Mouse (Mus musculus): ENCODE measurements at regions not wholly inside any gene's neighbourhood (a gene's known extent, or its start where the extent isn't known, plus 50 kb on each side); places are given as distances from the start of the nearest gene placed in this dataset.
A peak's percentile ranks its signal among the peaks of the same experiment; 100 is the strongest.

- H3K4me1 ChIP-seq (ENCODE audit: control insufficient read depth in 2 of 2, insufficient read depth in 2 of 2, low read length in 2 of 2, poor library complexity in 1 of 2), result peaks cover 0 to 14% of the 10 kb centered on the region in 2 experiments; a peak in 2 of 4 replicates
- no peak overlapping the region for H3K9ac ChIP-seq (ENCODE audit: insufficient read depth, low read depth, low read length, poor library complexity, severe bottlenecking)
- H3K9me3 ChIP-seq (ENCODE audit: control insufficient read depth, insufficient read depth, low read depth, low read length), result no peaks in the 10 kb centered on the region
- no peak for TF ChIP-seq MAFK (IDR thresholded peaks at IDR 0.05; ENCODE audit: insufficient read depth, low read depth, low read length)
- TF ChIP-seq ZNF384 (IDR thresholded peaks at IDR 0.05; ENCODE audit: low read depth, low read length), result peak; percentile 96
- in situ Hi-C loops (cut with MboI; ENCODE audit: low sequenced_read_pairs in 2 of 2, unreplicated experiment in 2 of 2), result no loop called here
- no peaks in the 10 kb centered on the region for H3K36me3 ChIP-seq (ENCODE audit: control insufficient read depth, insufficient read depth, low read length, poor library complexity, severe bottlenecking)
- no peak overlapping the region for H3K27ac ChIP-seq (ENCODE audit: insufficient read depth, low read depth, low read length, poor library complexity, severe bottlenecking)
- no peak overlapping the region for H3K4me3 ChIP-seq (ENCODE audit: insufficient read depth in 1 of 2, low read depth in 1 of 2, low read length in 2 of 2, poor library complexity in 1 of 2, severe bottlenecking in 1 of 2)
- DNase-seq (ENCODE audit: low read depth, low spot score), result no peak
Measured at GRCm38 (mm10) chr11:86875738-86876137, 68.2 kb upstream of the Dhx40 start.

GRCm38 (mm10) chr11:86874666-86875295 lies 67.2 kb upstream of the Dhx40 start:
- Histone ChIP-seq H3K36me3 (ENCODE audit: control insufficient read depth, insufficient read depth, low read length, poor library complexity, severe bottlenecking) (no peaks in the 10 kb centered on the region), H3K4me1 (ENCODE audit: control insufficient read depth in 2 of 2, insufficient read depth in 2 of 2, low read length in 2 of 2, poor library complexity in 1 of 2) (peaks cover 0 to 13% of the 10 kb centered on the region in 2 experiments; a peak in 2 of 4 replicates), H3K27ac (ENCODE audit: insufficient read depth, low read depth, low read length, poor library complexity, severe bottlenecking) (no peak overlapping the region), H3K9ac (ENCODE audit: insufficient read depth, low read depth, low read length, poor library complexity, severe bottlenecking) (no peak overlapping the region), H3K9me3 (ENCODE audit: control insufficient read depth, insufficient read depth, low read depth, low read length) (no peaks in the 10 kb centered on the region), H3K4me3 (ENCODE audit: insufficient read depth in 1 of 2, low read depth in 1 of 2, low read length in 2 of 2, poor library complexity in 1 of 2, severe bottlenecking in 1 of 2) (no peak overlapping the region)
- TF ChIP-seq MAFK (IDR thresholded peaks at IDR 0.05; ENCODE audit: insufficient read depth, low read depth, low read length) (no peak), CHD2 (IDR thresholded peaks at IDR 0.05; ENCODE audit: low read depth, low read length) (no peak), ZC3H11A (IDR thresholded peaks at IDR 0.05; ENCODE audit: borderline replicate concordance, low read depth, low read length) (no peak), ZNF384 (IDR thresholded peaks at IDR 0.05; ENCODE audit: low read depth, low read length) (no peak), HCFC1 (IDR thresholded peaks at IDR 0.05; ENCODE audit: borderline replicate concordance, insufficient read depth, low read length) (no peak)
- in situ Hi-C loops (cut with MboI; ENCODE audit: low sequenced_read_pairs in 2 of 2, unreplicated experiment in 2 of 2), result no loop called here
- no peak for DNase-seq (ENCODE audit: low read depth, low spot score)

DNA sequence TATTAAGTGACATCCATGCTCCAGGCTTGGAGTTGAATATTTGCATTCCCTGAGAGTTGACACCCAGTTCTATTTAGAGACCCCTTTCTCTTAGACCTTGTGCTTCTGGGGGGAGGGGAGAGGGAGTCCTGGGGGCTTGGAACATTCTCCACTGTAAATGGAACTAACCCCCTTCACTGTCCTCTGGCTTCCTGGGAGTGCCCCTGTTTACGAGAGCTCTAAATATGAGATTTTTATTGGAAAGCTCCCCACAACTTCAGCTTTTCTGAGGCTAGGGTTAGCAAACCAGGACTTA lies 65.8 kb upstream of the Dhx40 start:
- TF ChIP-seq MAFK (IDR thresholded peaks at IDR 0.05; ENCODE audit: insufficient read depth, low read depth, low read length) (no peak), ZNF384 (IDR thresholded peaks at IDR 0.05; ENCODE audit: low read depth, low read length) (no peak), ZC3H11A (IDR thresholded peaks at IDR 0.05; ENCODE audit: borderline replicate concordance, low read depth, low read length) (no peak), HCFC1 (IDR thresholded peaks at IDR 0.05; ENCODE audit: borderline replicate concordance, insufficient read depth, low read length) (no peak), CHD2 (IDR thresholded peaks at IDR 0.05; ENCODE audit: low read depth, low read length) (no peak)
- H3K27ac ChIP-seq (ENCODE audit: insufficient read depth, low read depth, low read length, poor library complexity, severe bottlenecking), result no peak overlapping the region
- no peak for DNase-seq (ENCODE audit: low read depth, low spot score)
- H3K36me3 ChIP-seq (ENCODE audit: control insufficient read depth, insufficient read depth, low read length, poor library complexity, severe bottlenecking), result no peaks in the 10 kb centered on the region
- no peak overlapping the region for H3K9ac ChIP-seq (ENCODE audit: insufficient read depth, low read depth, low read length, poor library complexity, severe bottlenecking)
- in situ Hi-C loops (cut with MboI; ENCODE audit: low sequenced_read_pairs in 2 of 2, unreplicated experiment in 2 of 2), result no loop called here
- peaks cover 0 to 11% of the 10 kb centered on the region in 2 experiments; a peak in 2 of 4 replicates for H3K4me1 ChIP-seq (ENCODE audit: control insufficient read depth in 2 of 2, insufficient read depth in 2 of 2, low read length in 2 of 2, poor library complexity in 1 of 2)
- no peak overlapping the region for H3K4me3 ChIP-seq (ENCODE audit: insufficient read depth in 1 of 2, low read depth in 1 of 2, low read length in 2 of 2, poor library complexity in 1 of 2, severe bottlenecking in 1 of 2)
- H3K9me3 ChIP-seq (ENCODE audit: control insufficient read depth, insufficient read depth, low read depth, low read length), result no peaks in the 10 kb centered on the region

GRCm38 (mm10) chr11:86872537-86873405 lies 65.2 kb upstream of the Dhx40 start:
- no peak overlapping the region for H3K9ac ChIP-seq (ENCODE audit: insufficient read depth, low read depth, low read length, poor library complexity, severe bottlenecking)
- TF ChIP-seq ZC3H11A (IDR thresholded peaks at IDR 0.05; ENCODE audit: borderline replicate concordance, low read depth, low read length) (no peak), CHD2 (IDR thresholded peaks at IDR 0.05; ENCODE audit: low read depth, low read length) (no peak), HCFC1 (IDR thresholded peaks at IDR 0.05; ENCODE audit: borderline replicate concordance, insufficient read depth, low read length) (no peak), MAFK (IDR thresholded peaks at IDR 0.05; ENCODE audit: insufficient read depth, low read depth, low read length) (no peak), ZNF384 (IDR thresholded peaks at IDR 0.05; ENCODE audit: low read depth, low read length) (no peak)
- peaks cover 0 to 11% of the 10 kb centered on the region in 2 experiments; a peak in 2 of 4 replicates for H3K4me1 ChIP-seq (ENCODE audit: control insufficient read depth in 2 of 2, insufficient read depth in 2 of 2, low read length in 2 of 2, poor library complexity in 1 of 2)
- DNase-seq (ENCODE audit: low read depth, low spot score), result no peak
- in situ Hi-C loops (cut with MboI; ENCODE audit: low sequenced_read_pairs in 2 of 2, unreplicated experiment in 2 of 2), result no loop called here
- H3K36me3 ChIP-seq (ENCODE audit: control insufficient read depth, insufficient read depth, low read length, poor library complexity, severe bottlenecking), result no peaks in the 10 kb centered on the region
- no peak overlapping the region for H3K4me3 ChIP-seq (ENCODE audit: insufficient read depth in 1 of 2, low read depth in 1 of 2, low read length in 2 of 2, poor library complexity in 1 of 2, severe bottlenecking in 1 of 2)
- no peaks in the 10 kb centered on the region for H3K9me3 ChIP-seq (ENCODE audit: control insufficient read depth, insufficient read depth, low read depth, low read length)
- H3K27ac ChIP-seq (ENCODE audit: insufficient read depth, low read depth, low read length, poor library complexity, severe bottlenecking), result no peak overlapping the region
